Mouse (Mus musculus) G1E (cell line): Measurements from ENCODE around the gene Unc13b.

Experiments
- CTCF ChIP-seq: IDR thresholded peaks from 2 replicates; pipeline ENCODE4 v1.5.1; 2012; ENCODE audit warnings: low read depth, low read length, inconsistent platforms, mixed read lengths
- GATA1 ChIP-seq: IDR thresholded peaks from 2 replicates; pipeline ENCODE4 v1.6.1; 2012; ENCODE audit warnings: borderline replicate concordance, low read length, inconsistent platforms, mixed read lengths
- GATA2 ChIP-seq: IDR thresholded peaks from 2 replicates; pipeline ENCODE4 v1.6.1; 2012; ENCODE audit warnings: low read depth, low read length, inconsistent platforms, borderline replicate concordance
- TAL1 ChIP-seq: conservative IDR thresholded peaks from 2 replicates; pipeline ENCODE4 v1.6.1; 2012; ENCODE audit warnings: low read depth, low read length, inconsistent platforms, mixed read lengths

DNA sequence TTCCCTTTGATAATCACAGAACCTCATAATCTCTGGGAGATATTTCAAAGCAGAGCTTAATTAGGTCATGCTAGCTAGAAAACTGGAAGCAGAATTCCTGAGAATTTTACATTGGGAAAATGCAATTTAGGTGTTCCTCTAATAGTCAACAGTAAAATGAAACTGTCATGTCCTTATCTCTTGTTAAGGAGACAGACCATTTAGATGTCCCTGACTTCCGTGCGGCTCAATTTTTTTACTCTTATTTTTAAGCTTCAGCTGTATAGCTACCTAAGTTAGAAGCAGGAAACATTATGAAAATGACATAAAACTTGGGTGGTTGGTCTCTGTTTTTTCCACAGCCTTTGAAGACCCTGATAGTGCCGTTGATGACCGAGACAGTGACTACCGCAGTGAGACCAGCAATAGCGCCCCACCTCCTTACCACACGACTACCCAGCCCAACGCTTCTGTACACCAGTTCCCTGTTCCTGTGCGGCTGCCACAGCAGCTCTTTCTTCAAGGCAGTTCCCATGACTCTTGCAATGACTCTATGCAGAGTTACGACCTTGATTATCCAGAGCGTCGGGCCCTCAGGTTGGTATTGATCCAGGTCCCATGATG, 106.8 kb downstream of the Unc13b start:
- no peak for TF ChIP-seq GATA2
- TF ChIP-seq CTCF: no peak
- TF ChIP-seq GATA1: no peak
- no peak for TF ChIP-seq TAL1
